Mouse (Mus musculus) forebrain, embryonic 14.5 days (tissue): ENCODE results near the gene Rgp1. TPM values are rescaled to one million over a fixed set of nuclear protein-coding genes. Genes with fewer than 3 reads are reported as not detected.

Source experiments
- ATAC-seq: fragments of 200-750 bp; cut with Nextera tagmentation; 2 replicates; pipeline ENCODE4 v1.8.0; 2017; ENCODE audit warnings: mild to moderate bottlenecking, moderate library complexity
- DNase-seq: peaks from one replicate; pipeline ENCODE4 v3.0.0-alpha.2; 2015; ENCODE audit warnings: low spot score
- H3K27ac ChIP-seq: fragments of 300-500 bp; sonication (generic); 2 replicates; pipeline ENCODE4 v1.5.1; 2014; ENCODE audit warnings: low read depth, mild to moderate bottlenecking, control low read depth, low read length, moderate library complexity
- H3K27me3 ChIP-seq: fragments of 300-500 bp; sonication (generic); replicated peaks from 2 replicates; pipeline ENCODE4 v1.6.1; 2014; ENCODE audit warnings: low read length, control low read depth, mixed read lengths; ENCODE audit not compliant: control insufficient read depth, insufficient read depth
- H3K36me3 ChIP-seq: fragments of 300-500 bp; sonication (generic); 2 replicates; pipeline ENCODE4 v1.6.1; 2014; ENCODE audit warnings: low read length, control low read depth; ENCODE audit not compliant: control insufficient read depth, insufficient read depth
- H3K4me1 ChIP-seq: fragments of 300-500 bp; sonication (generic); 2 replicates; pipeline ENCODE4 v1.6.1; 2014; ENCODE audit warnings: antibody characterized with exemption, low read length, control low read depth; ENCODE audit not compliant: control insufficient read depth, insufficient read depth
- H3K4me2 ChIP-seq: fragments of 300-500 bp; sonication (generic); 2 replicates; pipeline ENCODE4 v1.6.1; 2014; ENCODE audit warnings: mild to moderate bottlenecking, control low read depth, low read length
- H3K4me3 ChIP-seq: fragments of 300-500 bp; sonication (generic); 2 replicates; pipeline ENCODE4 v1.5.1; 2014; ENCODE audit warnings: low read depth, low read length, control low read depth
- H3K9ac ChIP-seq: fragments of 300-500 bp; sonication (generic); 2 replicates; pipeline ENCODE4 v1.6.1; 2014; ENCODE audit warnings: mild to moderate bottlenecking, low read length, control low read depth, moderate library complexity
- H3K9me3 ChIP-seq: fragments of 300-500 bp; sonication (generic); replicated peaks from 2 replicates; pipeline ENCODE4 v1.6.1; 2016; ENCODE audit warnings: low read length, control low read depth, mixed read lengths; ENCODE audit not compliant: control insufficient read depth
- WGBS: fragments of 180-500 bp; shearing (Covaris S2); extraction: QIAGEN DNeasy Blood & Tissue Kit; methylation state at CpG from one replicate; pipeline ENCODE4 v1.1.7; 2014; 5-methylcytosine and 5-hydroxymethylcytosine counted together
- polyA plus RNA-seq: library from polyadenylated mRNA; unstranded; fragments of >200 nt; fragmentation: Nextera tagmentation; extraction: Ambion mirVana; gene quantifications from 2 replicates; pipeline ENCODE4 v1.2.1, GENCODE M21; 2014

Gene Rgp1
- polyA plus RNA-seq, 1 experiment from 2014 or later, result 10.4 TPM

GRCm38 (mm10) chr4:43629106-43629817 lies 50.7 kb downstream of the Rgp1 start:
- no peak overlapping the region for H3K9ac ChIP-seq
- DNase-seq (peak; percentile 58), ATAC-seq (no peak)
- H3K4me1 ChIP-seq, result peaks cover 14% of the 10 kb centered on the region
- peaks cover 6% of the 10 kb centered on the region; the same call in 1 of the 2 replicates for H3K9me3 ChIP-seq
- no peaks in the 10 kb centered on the region for H3K36me3 ChIP-seq
- H3K27me3 ChIP-seq, result no peaks in the 10 kb centered on the region
- WGBS, result 36% methylated on average over 20 of the region's 20 CpGs
- no peak overlapping the region for H3K4me3 ChIP-seq
- peak overlapping the region; percentile 10; the same call in 1 of the 2 replicates for H3K4me2 ChIP-seq
- H3K27ac ChIP-seq, result no peak overlapping the region

- peaks cover 14% of the 10 kb centered on the region for H3K4me1 ChIP-seq
- 0 out of 2 replicates have a peak overlapping the region, but pooled peaks have one; percentile 3 for H3K4me2 ChIP-seq
- H3K9me3 ChIP-seq, result 0 out of 2 replicates have a peak, but pooled peaks cover under 1% of the 10 kb centered on the region
- DNase-seq (peak; percentile 96), ATAC-seq (peak; percentile 75)
- H3K4me3 ChIP-seq, result no peak overlapping the region
- no peak overlapping the region for H3K9ac ChIP-seq
- peak overlapping the region; percentile 77; the same call in 1 of the 2 replicates for H3K27ac ChIP-seq
- H3K27me3 ChIP-seq, result no peaks in the 10 kb centered on the region
- no peaks in the 10 kb centered on the region for H3K36me3 ChIP-seq
- 3% methylated on average over 5 of the region's 5 CpGs for WGBS
Measured at GRCm38 (mm10) chr4:43630030-43630581, 51.6 kb downstream of the Rgp1 start.

- H3K9ac ChIP-seq, result peak overlapping the region; percentile 95
- no peaks in the 10 kb centered on the region for H3K9me3 ChIP-seq
- no peaks in the 10 kb centered on the region for H3K36me3 ChIP-seq
- ATAC-seq (peak; percentile 41), DNase-seq (peak; percentile 53)
- H3K27ac ChIP-seq, result peak overlapping the region; percentile 77
- 14% methylated on average over 5 of the region's 5 CpGs for WGBS
- H3K4me3 ChIP-seq, result peak overlapping the region; percentile 62; the same call in 1 of the 2 replicates
- H3K27me3 ChIP-seq, result no peaks in the 10 kb centered on the region
- peak overlapping the region; percentile 83 for H3K4me2 ChIP-seq
- H3K4me1 ChIP-seq, result peaks cover 14% of the 10 kb centered on the region
Measured at GRCm38 (mm10) chr4:43630671-43631045, 52.1 kb downstream of the Rgp1 start.

GRCm38 (mm10) chr4:43631046-43631955 lies 52.8 kb downstream of the Rgp1 start, which contains the start of gene Npr2:
TSS of gene Npr2 (plus strand) at chr4:43631935.
- Histone ChIP-seq H3K4me1 (peaks cover 14% of the 10 kb centered on the region), H3K4me2 (peak within 1 kb of the TSS; percentile 83), H3K36me3 (no peaks in the 10 kb centered on the region), H3K27me3 (no peaks in the 10 kb centered on the region), H3K4me3 (peak within 1 kb of the TSS; percentile 62), H3K27ac (peak within 1 kb of the TSS; percentile 77), H3K9ac (peak within 1 kb of the TSS; percentile 95), H3K9me3 (no peaks in the 10 kb centered on the region)
- 2% methylated on average over 35 of the region's 70 CpGs for WGBS
- peak; percentile 44 for DNase-seq
- peak; percentile 63 for ATAC-seq

- Histone ChIP-seq H3K4me3 (peak overlapping the region; percentile 62), H3K27ac (0 out of 2 replicates have a peak overlapping the region, but pooled peaks have one; percentile 77), H3K4me1 (peaks cover 14% of the 10 kb centered on the region), H3K27me3 (no peaks in the 10 kb centered on the region), H3K4me2 (peak overlapping the region; percentile 83), H3K9ac (peak overlapping the region; percentile 95), H3K36me3 (no peaks in the 10 kb centered on the region), H3K9me3 (no peaks in the 10 kb centered on the region)
- ATAC-seq (peak; percentile 8; the same call in 1 of the 2 replicates), DNase-seq (peak; percentile 1)
- WGBS, result 53% methylated on average over 42 of the region's 42 CpGs
Measured at GRCm38 (mm10) chr4:43631956-43632920, 53.7 kb downstream of the Rgp1 start.

- peak overlapping the region; percentile 83; the same call in 1 of the 2 replicates for H3K4me2 ChIP-seq
- WGBS, result 85% methylated on average over 8 of the region's 8 CpGs
- no peak for DNase-seq
- no peak overlapping the region for H3K4me3 ChIP-seq
- no peak for ATAC-seq
- no peaks in the 10 kb centered on the region for H3K27me3 ChIP-seq
- no peak overlapping the region for H3K9ac ChIP-seq
- no peaks in the 10 kb centered on the region for H3K36me3 ChIP-seq
- H3K9me3 ChIP-seq, result no peaks in the 10 kb centered on the region
- peaks cover 14% of the 10 kb centered on the region for H3K4me1 ChIP-seq
- no peak overlapping the region for H3K27ac ChIP-seq
Measured at GRCm38 (mm10) chr4:43633296-43633695, 54.8 kb downstream of the Rgp1 start.

GRCm38 (mm10) chr4:43633736-43634135 lies 55.2 kb downstream of the Rgp1 start:
- H3K4me2 ChIP-seq, result no peak overlapping the region
- peaks cover 14% of the 10 kb centered on the region for H3K4me1 ChIP-seq
- DNase-seq (no peak), ATAC-seq (no peak)
- H3K27me3 ChIP-seq, result no peaks in the 10 kb centered on the region
- no peak overlapping the region for H3K9ac ChIP-seq
- WGBS, result 95% methylated on average over 2 of the region's 2 CpGs
- H3K36me3 ChIP-seq, result no peaks in the 10 kb centered on the region
- no peak overlapping the region for H3K4me3 ChIP-seq
- no peak overlapping the region for H3K27ac ChIP-seq
- no peaks in the 10 kb centered on the region for H3K9me3 ChIP-seq
